Mouse (Mus musculus) olfactory bulb, adult 2 months (tissue): ENCODE measurements at regions not wholly inside any gene's neighbourhood (a gene's known extent, or its start where the extent isn't known, plus 50 kb on each side); places are given as distances from the start of the nearest gene placed in this dataset.

ENCODE experiments used
- H3K27ac ChIP-seq: fragments of 200-500 bp; 2 replicates; pipeline ENCODE4 v1.5.1; 2012; ENCODE audit warnings: low read depth, low read length; ENCODE audit not compliant: insufficient read depth
- H3K4me1 ChIP-seq: fragments of 200-500 bp; 2 replicates; pipeline ENCODE4 v1.6.1; 2012; ENCODE audit warnings: low read length; ENCODE audit not compliant: control insufficient read depth, insufficient read depth
- H3K4me3 ChIP-seq: fragments of 200-500 bp; 2 replicates; pipeline ENCODE4 v1.5.1; 2012; ENCODE audit warnings: mild to moderate bottlenecking, low read depth, low read length, moderate library complexity; ENCODE audit not compliant: insufficient read depth
- CTCF ChIP-seq: fragments of 200-500 bp; IDR thresholded peaks from 2 replicates; pipeline ENCODE4 v1.5.1; 2012; ENCODE audit warnings: low read depth, mild to moderate bottlenecking, low read length, moderate library complexity; ENCODE audit not compliant: insufficient read depth
- POLR2A ChIP-seq: fragments of 200-500 bp; IDR thresholded peaks from 2 replicates; pipeline ENCODE4 v1.6.1; 2012; ENCODE audit warnings: mild to moderate bottlenecking, low read depth, low read length, moderate library complexity; ENCODE audit not compliant: insufficient read depth
- WGBS: fragments of 180-500 bp; shearing (Covaris S2); methylation state at CpG from one replicate; pipeline ENCODE4 v1.1.7; 2018; 5-methylcytosine and 5-hydroxymethylcytosine counted together

GRCm38 (mm10) chr14:58264401-58264800 lies 194.1 kb downstream of the Fgf9 start:
- 93% methylated on average over 7 of the region's 7 CpGs for WGBS
- Histone ChIP-seq H3K27ac (no peak overlapping the region), H3K4me1 (no peaks in the 10 kb centered on the region), H3K4me3 (no peak overlapping the region)
- TF ChIP-seq CTCF (no peak), POLR2A (no peak)

- TF ChIP-seq POLR2A (no peak), CTCF (no peak)
- no peaks in the 10 kb centered on the region for H3K4me1 ChIP-seq
- no peak overlapping the region for H3K4me3 ChIP-seq
- 60% methylated on average over 3 of the region's 3 CpGs for WGBS
- H3K27ac ChIP-seq: no peak overlapping the region
These were observed 183.1 kb downstream of the Fgf9 start for GRCm38 (mm10) chr14:58253369-58253968.

- 96% methylated on average over 1 of the region's 1 CpGs for WGBS
- no peak overlapping the region for H3K4me3 ChIP-seq
- H3K4me1 ChIP-seq: no peaks in the 10 kb centered on the region
- H3K27ac ChIP-seq: no peak overlapping the region
- no peak for TF ChIP-seq CTCF
- TF ChIP-seq POLR2A: no peak
These were observed 155.5 kb downstream of the Fgf9 start for GRCm38 (mm10) chr14:58225869-58226268.

GRCm38 (mm10) chr14:58224419-58224818 lies 154.1 kb downstream of the Fgf9 start:
- TF ChIP-seq POLR2A: no peak
- no peak for TF ChIP-seq CTCF
- H3K27ac ChIP-seq: no peak overlapping the region
- H3K4me1 ChIP-seq: no peaks in the 10 kb centered on the region
- 61% methylated on average over 3 of the region's 3 CpGs for WGBS
- H3K4me3 ChIP-seq: no peak overlapping the region

GRCm38 (mm10) chr14:58208401-58208800 lies 138.1 kb downstream of the Fgf9 start:
- 98% methylated on average over 1 of the region's 1 CpGs for WGBS
- no peaks in the 10 kb centered on the region for H3K4me1 ChIP-seq
- no peak overlapping the region for H3K27ac ChIP-seq
- TF ChIP-seq POLR2A (no peak), CTCF (no peak)
- no peak overlapping the region for H3K4me3 ChIP-seq

- 29% methylated on average over 6 of the region's 6 CpGs for WGBS
- Histone ChIP-seq H3K27ac (no peak overlapping the region), H3K4me3 (no peak overlapping the region), H3K4me1 (0 out of 2 replicates have a peak, but pooled peaks cover 2% of the 10 kb centered on the region)
- TF ChIP-seq CTCF (no peak), POLR2A (no peak)
These were observed 132.4 kb downstream of the Fgf9 start for GRCm38 (mm10) chr14:58202607-58203295.

- Histone ChIP-seq H3K27ac (no peak overlapping the region), H3K4me1 (no peaks in the 10 kb centered on the region), H3K4me3 (no peak overlapping the region)
- TF ChIP-seq CTCF: no peak
- no peak for TF ChIP-seq POLR2A
- 87% methylated on average over 15 of the region's 15 CpGs for WGBS
These were observed 119.6 kb downstream of the Fgf9 start for GRCm38 (mm10) chr14:58189948-58190347.

- TF ChIP-seq POLR2A (no peak), CTCF (no peak)
- Histone ChIP-seq H3K4me1 (no peaks in the 10 kb centered on the region), H3K4me3 (no peak overlapping the region), H3K27ac (no peak overlapping the region)
- WGBS: 73% methylated on average over 5 of the region's 5 CpGs
These were observed 112.5 kb downstream of the Fgf9 start for GRCm38 (mm10) chr14:58182869-58183268.

GRCm38 (mm10) chr14:58180724-58181123 lies 110.4 kb downstream of the Fgf9 start:
- no peaks in the 10 kb centered on the region for H3K4me1 ChIP-seq
- no peak overlapping the region for H3K27ac ChIP-seq
- H3K4me3 ChIP-seq: no peak overlapping the region
- no peak for TF ChIP-seq CTCF
- TF ChIP-seq POLR2A: no peak
